Mouse (Mus musculus) hindbrain, postnatal 0 days (tissue): ENCODE results near the gene Corin. TPM values are rescaled to one million over a fixed set of nuclear protein-coding genes. Genes with fewer than 3 reads are reported as not detected.

Experiments
- ATAC-seq: fragments of 200-750 bp; cut with Nextera tagmentation; 2 replicates; pipeline ENCODE4 v1.8.0; 2017; ENCODE audit warnings: mild to moderate bottlenecking, moderate TSS enrichment, moderate library complexity
- DNase-seq: peaks from one replicate; pipeline ENCODE4 v3.0.0-alpha.2; 2015; ENCODE audit warnings: low spot score
- H3K27ac ChIP-seq: fragments of 300-500 bp; sonication (generic); 2 replicates; pipeline ENCODE4 v1.5.1; 2014; ENCODE audit warnings: mild to moderate bottlenecking
- H3K27me3 ChIP-seq: fragments of 300-500 bp; sonication (generic); 2 replicates; pipeline ENCODE4 v1.6.1; 2014; ENCODE audit warnings: low read length, mixed read lengths; ENCODE audit not compliant: insufficient read depth
- H3K36me3 ChIP-seq: fragments of 300-500 bp; sonication (generic); 2 replicates; pipeline ENCODE4 v1.6.1; 2014; ENCODE audit warnings: low read length, mixed read lengths; ENCODE audit not compliant: insufficient read depth
- H3K4me1 ChIP-seq: fragments of 300-500 bp; sonication (generic); 2 replicates; pipeline ENCODE4 v1.6.1; 2014; ENCODE audit warnings: antibody characterized with exemption, low read length, mixed read lengths; ENCODE audit not compliant: insufficient read depth
- H3K4me2 ChIP-seq: fragments of 300-500 bp; sonication (generic); 2 replicates; pipeline ENCODE4 v1.6.1; 2014; ENCODE audit warnings: low read depth, mild to moderate bottlenecking, low read length, moderate library complexity, mixed read lengths
- H3K4me3 ChIP-seq: fragments of 300-500 bp; sonication (generic); 2 replicates; pipeline ENCODE4 v1.5.1; 2014; ENCODE audit warnings: low read length
- H3K9ac ChIP-seq: fragments of 300-500 bp; sonication (generic); replicated peaks from 2 replicates; pipeline ENCODE4 v1.6.1; 2014; ENCODE audit warnings: mild to moderate bottlenecking, low read length, moderate library complexity, mixed read lengths
- H3K9me3 ChIP-seq: fragments of 300-500 bp; sonication (generic); 2 replicates; pipeline ENCODE4 v1.6.1; 2016; ENCODE audit warnings: low read length, mixed read lengths
- CTCF ChIP-seq: IDR thresholded peaks from 2 replicates; pipeline ENCODE4 v1.5.1; 2016; ENCODE audit warnings: antibody characterized with exemption, control low read depth, low read depth
- WGBS: fragments of 180-500 bp; shearing (Covaris S2); extraction: QIAGEN DNeasy Blood & Tissue Kit; methylation state at CpG from one replicate; pipeline ENCODE4 v1.1.7; 2014; 5-methylcytosine and 5-hydroxymethylcytosine counted together
- polyA plus RNA-seq: library from polyadenylated mRNA; unstranded; fragments of >200 nt; fragmentation: Nextera tagmentation; extraction: Ambion mirVana; gene quantifications from 2 replicates; pipeline ENCODE4 v1.2.1, GENCODE M21; 2015
- total RNA-seq: library from RNA; depleted of rRNA; stranded (reverse); fragments of >200 nt; gene quantifications from 2 replicates; pipeline ENCODE4 v1.2.3, GENCODE M21; 2014

Gene Corin
- total and polyA plus RNA-seq, 2 experiments from 2014 or later: 0.71 to 1.1 TPM

DNA sequence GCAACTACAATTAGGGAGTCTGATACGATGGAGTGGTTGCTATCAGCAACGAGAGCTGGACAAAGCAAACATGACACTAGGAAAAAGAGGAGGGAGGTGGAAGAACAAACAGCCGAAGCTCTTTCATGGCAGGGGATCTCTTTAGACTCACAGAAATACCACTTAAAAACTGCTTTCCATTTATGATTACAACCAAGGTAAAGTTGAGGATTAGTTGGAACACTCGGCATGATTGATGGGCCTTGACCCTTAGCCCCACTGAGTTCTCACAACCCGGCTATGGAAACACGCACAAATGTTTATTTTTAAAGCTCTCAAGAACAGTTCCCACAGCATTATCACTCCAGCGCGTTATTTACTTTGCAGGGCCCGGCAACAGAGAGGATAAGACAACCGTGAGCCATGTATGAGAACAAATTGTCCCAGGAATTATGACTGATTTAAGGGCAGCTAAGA is 92.4 kb downstream of the Corin start:
- ATAC-seq: no peak
- H3K4me2 ChIP-seq: no peak overlapping the region
- TF ChIP-seq CTCF: no peak
- no peak overlapping the region for H3K27ac ChIP-seq
- no peak overlapping the region for H3K4me3 ChIP-seq
- WGBS: 34% methylated on average over 10 of the region's 10 CpGs
- no peaks in the 10 kb centered on the region for H3K36me3 ChIP-seq
- no peaks in the 10 kb centered on the region for H3K9me3 ChIP-seq
- no peaks in the 10 kb centered on the region for H3K27me3 ChIP-seq
- H3K9ac ChIP-seq: no peak overlapping the region
- no peak for DNase-seq
- no peaks in the 10 kb centered on the region for H3K4me1 ChIP-seq

DNA sequence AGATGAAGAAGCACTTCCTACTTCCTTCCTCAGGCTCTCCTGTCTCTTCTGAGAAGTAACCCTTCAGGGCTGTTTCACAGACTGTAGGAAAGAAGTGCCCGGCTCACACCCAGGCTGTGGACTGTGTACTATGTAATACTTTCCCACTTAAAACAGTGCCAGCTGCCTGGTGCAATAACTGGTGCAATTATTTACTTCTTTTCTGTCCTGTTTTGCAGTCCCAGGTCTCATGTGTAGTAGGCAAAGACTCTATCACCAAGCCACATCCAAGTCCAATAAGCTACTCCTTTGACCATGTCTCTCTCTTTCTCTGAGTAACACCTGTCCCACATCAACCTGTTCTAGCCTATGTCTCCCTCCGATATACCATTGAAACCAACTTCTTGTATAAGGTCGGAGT is 93.4 kb downstream of the Corin start:
- Histone ChIP-seq H3K27ac (no peak overlapping the region), H3K27me3 (no peaks in the 10 kb centered on the region), H3K4me3 (no peak overlapping the region), H3K9me3 (no peaks in the 10 kb centered on the region), H3K9ac (no peak overlapping the region), H3K4me2 (no peak overlapping the region), H3K36me3 (no peaks in the 10 kb centered on the region), H3K4me1 (no peaks in the 10 kb centered on the region)
- 94% methylated on average over 3 of the region's 3 CpGs for WGBS
- no peak for DNase-seq
- TF ChIP-seq CTCF: no peak
- no peak for ATAC-seq

- H3K27ac ChIP-seq: no peak overlapping the region
- ATAC-seq: no peak
- no peaks in the 10 kb centered on the region for H3K4me1 ChIP-seq
- no peaks in the 10 kb centered on the region for H3K36me3 ChIP-seq
- no peak for DNase-seq
- 80% methylated on average over 9 of the region's 9 CpGs for WGBS
- no peak for TF ChIP-seq CTCF
- no peaks in the 10 kb centered on the region for H3K27me3 ChIP-seq
- no peak overlapping the region for H3K4me3 ChIP-seq
- no peak overlapping the region for H3K9ac ChIP-seq
- H3K9me3 ChIP-seq: no peaks in the 10 kb centered on the region
- H3K4me2 ChIP-seq: no peak overlapping the region
Observed at GRCm38 (mm10) chr5:72403376-72403775, 100.9 kb downstream of the Corin start.

DNA sequence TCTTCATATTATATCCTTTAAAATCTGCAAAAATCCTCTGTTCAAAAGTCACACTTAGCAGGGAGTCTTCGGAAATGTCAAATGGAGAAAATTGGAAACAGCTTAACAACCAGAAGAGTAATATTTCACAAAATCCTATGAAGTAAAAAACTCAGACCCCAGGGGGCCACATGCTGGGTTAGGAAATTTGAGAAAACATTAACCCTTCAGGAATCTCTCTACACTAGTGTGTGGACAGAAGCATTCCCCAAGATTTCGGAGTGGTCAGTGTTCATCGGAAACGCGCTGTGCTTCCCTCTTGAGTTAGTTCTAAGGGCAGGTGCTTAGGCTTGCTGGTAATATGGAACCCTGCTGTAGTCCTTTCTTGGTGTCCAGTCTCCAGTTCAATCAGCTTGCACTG is 101.4 kb downstream of the Corin start:
- Histone ChIP-seq H3K9me3 (no peaks in the 10 kb centered on the region), H3K4me3 (no peak overlapping the region), H3K4me1 (no peaks in the 10 kb centered on the region), H3K9ac (no peak overlapping the region), H3K27ac (no peak overlapping the region), H3K4me2 (no peak overlapping the region), H3K36me3 (no peaks in the 10 kb centered on the region), H3K27me3 (no peaks in the 10 kb centered on the region)
- ATAC-seq (no peak), DNase-seq (no peak)
- WGBS: 77% methylated on average over 5 of the region's 5 CpGs
- no peak for TF ChIP-seq CTCF

GRCm38 (mm10) chr5:72401778-72402177 is 102.5 kb downstream of the Corin start:
- no peak overlapping the region for H3K27ac ChIP-seq
- H3K4me2 ChIP-seq: no peak overlapping the region
- ATAC-seq: peak; percentile 75
- H3K9me3 ChIP-seq: no peaks in the 10 kb centered on the region
- 43% methylated on average over 10 of the region's 10 CpGs for WGBS
- TF ChIP-seq CTCF: no peak
- no peaks in the 10 kb centered on the region for H3K36me3 ChIP-seq
- no peaks in the 10 kb centered on the region for H3K4me1 ChIP-seq
- DNase-seq: peak; percentile 25
- H3K9ac ChIP-seq: no peak overlapping the region
- no peaks in the 10 kb centered on the region for H3K27me3 ChIP-seq
- no peak overlapping the region for H3K4me3 ChIP-seq

GRCm38 (mm10) chr5:72401251-72401650 is 103.0 kb downstream of the Corin start:
- Histone ChIP-seq H3K9ac (no peak overlapping the region), H3K9me3 (no peaks in the 10 kb centered on the region), H3K4me2 (no peak overlapping the region), H3K27me3 (no peaks in the 10 kb centered on the region), H3K27ac (no peak overlapping the region), H3K36me3 (no peaks in the 10 kb centered on the region), H3K4me1 (no peaks in the 10 kb centered on the region), H3K4me3 (no peak overlapping the region)
- 76% methylated on average over 3 of the region's 3 CpGs for WGBS
- DNase-seq (no peak), ATAC-seq (no peak)
- no peak for TF ChIP-seq CTCF

DNA sequence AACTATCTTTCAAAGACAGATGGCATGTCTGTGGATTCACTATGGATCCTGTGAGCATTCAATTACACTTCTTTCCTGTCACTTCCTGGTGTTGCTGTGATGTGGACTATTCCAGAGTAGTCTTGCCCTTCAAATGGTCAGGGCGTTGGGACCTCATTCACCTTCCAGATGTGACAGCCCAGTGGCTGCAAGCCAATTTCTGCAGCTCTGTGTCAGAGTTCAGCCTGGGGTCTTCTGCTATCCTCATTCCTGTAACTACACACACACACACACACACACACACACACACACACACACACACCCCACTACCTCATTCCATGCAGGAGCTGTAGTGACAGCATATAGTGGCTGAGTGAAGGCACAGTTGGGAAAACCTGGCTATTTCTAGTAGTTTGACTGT is 122.1 kb downstream of the Corin start:
- DNase-seq (no peak), ATAC-seq (no peak)
- H3K4me2 ChIP-seq: no peak overlapping the region
- H3K4me1 ChIP-seq: no peaks in the 10 kb centered on the region
- H3K36me3 ChIP-seq: no peaks in the 10 kb centered on the region
- TF ChIP-seq CTCF: no peak
- no peak overlapping the region for H3K9ac ChIP-seq
- WGBS: 76% methylated on average over 1 of the region's 1 CpGs
- H3K9me3 ChIP-seq: no peaks in the 10 kb centered on the region
- H3K27me3 ChIP-seq: no peaks in the 10 kb centered on the region
- H3K27ac ChIP-seq: no peak overlapping the region
- H3K4me3 ChIP-seq: no peak overlapping the region
